Mouse (Mus musculus): ENCODE data around the gene Nkain2.

DNA sequence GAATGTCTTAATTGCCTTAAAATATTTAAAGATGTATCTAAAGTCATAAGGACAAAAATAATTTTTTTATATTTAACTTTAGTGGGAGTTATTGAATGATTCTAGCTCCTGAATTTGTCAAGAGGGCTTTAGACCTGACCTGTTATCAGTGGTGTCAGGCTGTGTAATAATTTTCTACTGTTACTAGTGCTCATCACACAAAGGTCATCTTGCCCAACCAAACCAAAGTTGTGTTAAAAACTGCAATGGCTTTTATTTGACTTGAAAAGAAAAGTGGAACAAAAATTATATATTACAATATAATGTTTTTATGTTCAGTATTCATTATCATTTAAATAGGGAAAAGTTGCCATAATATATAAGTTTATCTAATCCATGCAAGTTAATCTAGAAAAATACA lies 911.9 kb downstream of the Nkain2 start:
- TF ChIP-seq CTCF (IDR thresholded peaks at IDR 0.05; ENCODE audit: insufficient read depth, low read depth, low read length) (no peak), POLR2A (IDR thresholded peaks at IDR 0.05; ENCODE audit: insufficient read depth, low read depth, low read length) (no peak)

Data from olfactory bulb, adult 2 months (tissue).